Mouse (Mus musculus): ENCODE measurements around the gene Neurod6.

The Neurod6 gene

DNA sequence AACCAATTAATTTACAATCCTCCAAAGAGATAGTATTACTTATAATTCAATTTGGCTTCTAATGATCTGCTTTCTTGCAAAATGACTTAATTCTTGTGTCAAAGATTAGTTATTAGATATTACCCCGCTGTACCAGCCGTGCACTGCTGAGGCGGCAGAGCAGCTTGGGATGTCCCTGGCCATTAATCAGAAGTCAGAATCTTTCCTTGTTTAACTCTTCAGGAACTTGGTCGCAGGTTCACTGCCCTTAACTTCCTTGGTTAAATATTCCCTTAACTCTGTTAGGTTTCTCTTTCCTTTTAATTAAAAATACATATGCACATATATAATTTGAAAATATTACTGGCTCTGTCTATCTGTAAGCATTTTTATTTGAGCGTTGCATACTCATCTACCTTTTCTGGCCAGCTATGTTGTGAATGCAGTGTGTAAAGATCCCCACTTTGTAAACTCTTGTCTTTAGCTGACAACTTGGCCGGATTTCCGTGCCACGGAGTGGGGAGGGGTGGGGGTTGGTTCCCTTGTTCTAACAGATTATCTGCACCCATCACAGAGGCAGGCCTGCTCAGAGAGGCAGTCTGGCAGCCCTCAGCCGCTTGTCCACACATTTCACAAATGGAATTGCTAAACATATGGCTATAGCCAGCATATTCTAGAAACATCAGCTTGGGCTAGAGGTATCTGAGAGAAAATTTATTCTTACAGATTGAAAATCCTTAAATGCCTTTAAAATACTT, 34.1 kb downstream of the Neurod6 start:
- no peak for DNase-seq (ENCODE audit: low read depth, low spot score)

DNA sequence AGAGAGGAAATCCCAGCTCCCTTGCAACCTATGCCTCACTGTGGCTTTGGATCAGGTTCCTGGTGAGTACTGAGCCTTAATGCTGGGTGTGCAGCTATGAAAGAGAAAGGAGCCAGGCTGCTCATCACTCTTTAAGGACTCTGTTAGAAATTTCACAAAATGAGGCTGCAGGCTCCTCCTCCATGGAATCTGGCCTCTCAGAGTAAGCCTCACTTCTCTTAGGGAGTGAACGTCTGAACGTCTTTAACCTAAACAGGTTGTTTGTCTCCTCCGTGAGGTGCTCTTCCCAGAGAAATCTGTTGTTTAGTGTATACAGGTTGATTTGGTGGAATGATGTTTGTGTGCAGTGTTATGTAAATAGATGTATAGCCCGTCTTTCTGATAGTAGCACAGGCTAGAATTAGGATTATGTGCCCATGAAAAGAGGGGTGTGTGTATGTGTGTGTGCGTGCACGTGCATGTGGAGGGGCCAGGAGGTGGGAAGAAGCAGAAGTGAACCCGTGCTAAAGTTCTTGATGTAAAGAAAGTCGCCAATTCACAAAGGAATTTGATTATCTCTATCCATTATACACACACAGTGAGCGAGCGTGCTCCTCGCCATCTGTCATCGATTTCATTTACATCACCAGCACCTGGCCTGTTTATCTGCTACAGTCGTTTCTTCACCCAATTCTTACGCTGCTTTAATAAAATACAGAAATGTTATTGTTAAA, 34.8 kb downstream of the Neurod6 start:
- no peak for DNase-seq (ENCODE audit: low read depth, low spot score)

DNA sequence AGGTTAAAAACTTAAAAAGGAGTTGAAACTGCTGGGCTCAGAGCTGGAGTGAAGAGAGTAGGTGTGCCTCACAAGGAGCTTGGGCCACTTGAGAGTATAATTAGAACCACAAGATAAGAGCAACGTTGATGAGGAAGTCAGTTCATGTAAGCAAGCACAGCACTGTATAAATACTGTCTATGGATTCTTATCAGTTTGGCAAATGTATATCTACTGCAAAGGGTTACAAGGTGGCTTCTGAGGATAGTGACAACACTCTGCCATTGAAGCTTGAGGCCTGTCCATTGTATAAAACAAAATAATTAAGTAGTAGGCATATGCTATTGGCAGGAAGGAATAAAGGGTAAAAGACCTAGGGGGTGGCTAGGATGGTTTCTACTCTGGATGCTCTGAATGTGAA, 46.4 kb downstream of the Neurod6 start:
- no peak for DNase-seq (ENCODE audit: low read depth, low spot score)

All from retina, postnatal 7 days (tissue).